Mouse (Mus musculus) colon, adult 2 months (tissue): ENCODE measurements around the gene Baiap2l1. TPM values are rescaled to one million over a fixed set of nuclear protein-coding genes. Genes with fewer than 3 reads are reported as not detected.

ENCODE experiments used
- polyA plus RNA-seq: library from polyadenylated mRNA; depleted of rRNA; stranded (reverse); fragments of >200 nt; gene quantifications from 2 replicates; pipeline ENCODE4 v1.2.3, GENCODE M21; 2012; rRNA removed

Gene Baiap2l1
- 52.7 and 70.6 TPM in 2 replicates for polyA plus RNA-seq

GRCm38 (mm10) chr5:144357881-144358591 is at the start of gene Baiap2l1:
TSS of gene Baiap2l1 (minus strand) at chr5:144358112.

GRCm38 (mm10) chr5:144243901-144244487 is 113.9 kb downstream of the Baiap2l1 start, which contains the start of gene Bri3:
TSS of gene Bri3 (plus strand) at chr5:144244437.

GRCm38 (mm10) chr5:144223503-144223862 is 134.4 kb downstream of the Baiap2l1 start, which contains the start of gene Tecpr1:
TSS of gene Tecpr1 (minus strand) at chr5:144223615.

Other genes starting within 250 kb of the Baiap2l1 start
- 3.6 and 7.3 TPM in 2 replicates for gene Bhlha15, start 167.8 kb downstream of the Baiap2l1 start, polyA plus RNA-seq
- 52.3 and 54.1 TPM in 2 replicates for gene Tecpr1, start 134.5 kb downstream of the Baiap2l1 start, polyA plus RNA-seq
- gene Bri3, start 113.7 kb downstream of the Baiap2l1 start, polyA plus RNA-seq, result 153 and 191 TPM in 2 replicates
- 2.2 and 2.4 TPM in 2 replicates for gene Nptx2, start 187.8 kb upstream of the Baiap2l1 start, polyA plus RNA-seq